Mouse (Mus musculus) brain, adult 2 months (tissue): ENCODE data around the gene Pabpn1.

Source experiments
- DNase-seq: peaks from one replicate; pipeline ENCODE4 v3.0.0; 2011; ENCODE audit warnings: low read depth, low spot score

The Pabpn1 gene

DNA sequence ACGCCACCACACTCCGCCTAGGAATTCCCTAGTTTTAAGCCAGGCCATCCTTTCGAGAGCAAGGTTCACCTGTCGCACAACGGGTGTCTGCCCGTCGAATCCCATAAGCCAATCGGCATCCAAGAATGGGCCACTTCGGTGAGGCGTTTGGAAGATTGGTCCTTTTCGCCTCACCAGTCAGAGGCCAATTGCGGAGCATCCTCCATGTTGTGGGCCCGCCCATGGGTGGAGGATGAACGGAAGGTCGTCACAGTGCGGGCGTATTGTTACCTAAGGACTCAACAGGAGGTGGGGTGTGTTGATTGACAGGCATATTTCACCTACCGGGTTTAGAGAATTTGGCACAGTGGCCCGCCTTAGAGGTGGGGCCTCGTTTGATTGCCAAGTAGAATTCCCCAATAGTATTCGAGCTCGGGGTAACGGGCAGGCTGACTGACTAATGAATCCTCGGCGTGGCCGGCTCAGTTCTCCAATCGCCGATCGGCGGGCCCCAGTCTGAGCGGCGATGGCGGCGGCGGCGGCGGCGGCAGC, 1.4 kb downstream of the Pabpn1 start:
- DNase-seq, result peak; percentile 100

DNA sequence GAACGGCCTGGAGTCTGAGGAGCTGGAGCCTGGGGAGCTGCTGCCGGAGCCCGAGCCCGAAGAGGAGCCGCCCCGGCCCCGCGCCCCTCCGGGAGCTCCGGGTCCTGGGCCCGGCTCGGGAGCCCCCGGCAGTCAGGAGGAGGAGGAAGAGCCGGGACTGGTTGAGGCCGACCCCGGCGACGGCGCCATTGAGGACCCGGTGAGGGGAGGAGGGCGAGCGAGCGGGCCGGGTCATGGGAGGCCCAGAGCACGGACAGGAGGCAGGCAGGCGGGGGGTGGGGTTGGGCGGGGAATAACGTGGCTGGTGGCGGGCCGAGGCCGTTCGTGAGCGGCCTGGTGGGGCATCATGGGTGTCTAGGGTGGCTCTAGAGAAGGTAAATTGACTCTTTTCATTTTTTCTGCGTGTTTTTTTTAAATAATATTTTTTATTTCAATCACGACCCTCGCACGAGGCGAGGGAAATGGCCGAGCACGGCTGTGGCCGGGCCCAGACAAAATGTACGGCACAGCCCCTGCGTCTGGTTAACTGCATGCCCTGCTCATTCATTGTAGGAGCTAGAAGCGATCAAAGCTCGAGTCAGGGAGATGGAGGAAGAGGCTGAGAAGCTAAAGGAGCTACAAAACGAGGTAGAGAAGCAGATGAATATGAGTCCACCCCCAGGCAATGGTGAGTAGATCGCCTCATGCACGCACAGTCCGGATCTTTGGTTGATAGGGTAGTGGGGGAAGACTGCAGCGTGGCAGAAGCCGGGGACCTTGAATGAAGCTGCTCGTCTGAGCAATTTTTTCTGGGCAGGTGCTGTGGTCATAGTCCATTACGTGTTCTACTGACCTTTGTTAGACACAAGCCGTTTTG, 2.2 kb downstream of the Pabpn1 start:
- DNase-seq, result peak; percentile 54

GRCm38 (mm10) chr14:54897445-54897844, 5.1 kb downstream of the Pabpn1 start:
- no peak for DNase-seq

- DNase-seq, result peak; percentile 91
Observed at GRCm38 (mm10) chr14:54900383-54900782, 8.1 kb downstream of the Pabpn1 start.

DNA sequence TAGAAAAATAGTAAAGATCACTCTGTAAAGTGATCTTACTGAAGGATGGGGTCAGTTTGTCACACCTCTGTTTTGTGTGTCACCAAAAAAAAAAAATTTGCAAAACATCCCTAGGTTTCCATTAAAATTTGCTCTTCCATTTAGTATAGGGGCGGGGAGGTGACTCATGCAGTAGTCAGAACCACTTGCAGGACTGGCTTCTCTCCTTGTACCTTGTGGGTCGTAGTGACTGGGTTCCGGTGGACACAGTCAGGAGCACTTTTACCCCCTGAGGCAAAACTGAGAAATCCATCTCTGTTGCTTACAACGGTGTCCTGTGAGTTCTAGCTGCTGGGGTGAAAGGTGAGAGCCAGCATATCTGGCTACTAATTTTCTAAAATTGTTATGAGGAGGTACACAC, 11.3 kb downstream of the Pabpn1 start:
- DNase-seq, result no peak

DNA sequence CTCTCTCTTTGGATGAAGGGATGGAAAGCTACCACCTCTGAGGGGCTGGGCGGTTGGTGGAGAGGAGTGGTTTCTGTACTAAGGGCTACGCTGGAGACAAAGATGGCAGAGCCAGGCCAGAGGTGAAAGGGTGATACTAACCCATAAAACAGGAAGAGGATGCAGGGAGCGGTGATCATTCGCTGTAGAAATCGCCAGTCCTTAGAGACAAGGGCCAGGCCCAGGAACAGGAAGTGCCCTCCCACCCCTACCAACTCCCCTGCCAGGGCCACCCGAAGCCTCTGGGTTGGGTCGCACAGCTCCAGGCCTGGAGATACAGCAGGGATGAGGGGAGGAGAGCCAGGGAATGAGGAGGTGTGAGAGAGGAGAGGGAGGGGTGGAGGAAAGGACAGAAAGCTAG, 16.4 kb downstream of the Pabpn1 start:
- DNase-seq, result no peak

DNA sequence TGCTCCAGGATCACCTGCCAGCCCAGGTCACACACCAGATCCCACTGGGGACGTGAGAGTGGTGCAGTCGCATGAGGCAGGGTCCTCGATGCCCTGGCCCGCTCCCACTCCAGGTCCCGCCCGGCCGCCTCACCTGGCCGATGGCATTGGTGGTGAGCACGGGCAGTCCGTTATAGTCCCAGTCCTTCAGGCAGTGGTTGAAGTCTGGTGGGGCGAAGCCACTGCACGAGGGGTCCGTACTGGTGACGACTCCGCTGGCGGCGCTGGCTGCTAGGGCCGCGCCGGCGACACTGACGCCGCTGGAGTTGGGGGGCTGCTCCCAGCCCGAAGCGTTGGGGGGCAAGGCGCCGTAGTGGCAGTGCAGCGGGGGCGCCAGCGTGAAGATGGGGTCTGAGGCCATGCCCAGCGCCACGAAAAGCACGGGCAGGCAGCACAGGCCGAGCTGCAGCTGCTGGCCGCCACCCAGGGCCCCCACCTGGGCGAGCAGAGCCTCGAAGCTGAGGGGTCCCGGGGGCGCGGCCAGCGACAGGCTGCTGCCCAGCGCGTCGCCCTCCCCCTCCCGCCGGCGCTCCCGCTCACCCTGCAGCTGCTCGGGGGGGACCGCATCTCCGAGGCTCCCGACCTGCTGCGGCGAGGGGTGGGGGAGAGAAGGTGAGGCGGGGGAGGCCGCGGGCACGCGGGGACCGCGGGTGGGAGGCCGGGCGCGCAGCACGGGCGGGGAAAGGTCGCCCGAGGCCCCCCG, 20.0 kb downstream of the Pabpn1 start:
- DNase-seq, result peak; percentile 49

- peak; percentile 94 for DNase-seq
Observed at GRCm38 (mm10) chr14:54912886-54913285, 20.6 kb downstream of the Pabpn1 start, which contains the start of gene Slc22a17. Gene Slc22a17, minus strand, starts transcription at chr14:54913132.

- peak; percentile 44 for DNase-seq
Observed at GRCm38 (mm10) chr14:54913343-54913742, 21.0 kb downstream of the Pabpn1 start.

DNA sequence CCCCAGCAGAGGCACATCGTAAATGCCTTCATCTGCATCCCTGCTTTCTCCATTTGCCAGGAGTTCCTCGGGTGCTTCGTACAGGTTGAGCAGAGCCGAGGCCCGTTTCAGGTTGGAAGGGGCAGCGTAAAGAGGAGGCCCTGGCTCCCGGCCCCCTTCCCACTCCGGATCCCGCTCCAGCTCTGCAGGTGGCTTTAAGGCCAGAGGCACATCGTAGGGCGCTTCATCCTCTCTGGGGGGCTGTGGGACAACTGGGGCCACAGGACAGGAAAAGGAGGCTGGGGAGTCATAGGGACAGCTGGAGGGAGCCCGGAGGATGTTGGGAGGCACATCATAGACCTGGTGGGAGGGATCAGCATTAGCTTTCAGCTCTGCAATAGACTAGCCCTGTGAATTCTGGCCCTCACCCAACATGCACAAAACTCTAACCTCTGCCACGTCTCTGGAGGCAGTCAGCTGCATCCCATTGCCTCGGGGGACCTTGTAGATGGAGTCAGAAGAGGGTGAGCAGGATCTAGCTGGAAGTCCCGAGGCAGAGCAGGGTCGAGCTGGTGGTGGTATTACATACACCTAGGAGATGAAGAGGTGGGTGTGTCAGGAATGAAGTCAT, 27.9 kb downstream of the Pabpn1 start:
- no peak for DNase-seq

- peak; percentile 44 for DNase-seq
Observed at GRCm38 (mm10) chr14:54924641-54925348, 32.5 kb downstream of the Pabpn1 start.

GRCm38 (mm10) chr14:54925349-54926342, 33.3 kb downstream of the Pabpn1 start, which contains the start of gene Efs:
Gene Efs, minus strand, starts transcription at chr14:54926126.
- peak; percentile 70 for DNase-seq

DNA sequence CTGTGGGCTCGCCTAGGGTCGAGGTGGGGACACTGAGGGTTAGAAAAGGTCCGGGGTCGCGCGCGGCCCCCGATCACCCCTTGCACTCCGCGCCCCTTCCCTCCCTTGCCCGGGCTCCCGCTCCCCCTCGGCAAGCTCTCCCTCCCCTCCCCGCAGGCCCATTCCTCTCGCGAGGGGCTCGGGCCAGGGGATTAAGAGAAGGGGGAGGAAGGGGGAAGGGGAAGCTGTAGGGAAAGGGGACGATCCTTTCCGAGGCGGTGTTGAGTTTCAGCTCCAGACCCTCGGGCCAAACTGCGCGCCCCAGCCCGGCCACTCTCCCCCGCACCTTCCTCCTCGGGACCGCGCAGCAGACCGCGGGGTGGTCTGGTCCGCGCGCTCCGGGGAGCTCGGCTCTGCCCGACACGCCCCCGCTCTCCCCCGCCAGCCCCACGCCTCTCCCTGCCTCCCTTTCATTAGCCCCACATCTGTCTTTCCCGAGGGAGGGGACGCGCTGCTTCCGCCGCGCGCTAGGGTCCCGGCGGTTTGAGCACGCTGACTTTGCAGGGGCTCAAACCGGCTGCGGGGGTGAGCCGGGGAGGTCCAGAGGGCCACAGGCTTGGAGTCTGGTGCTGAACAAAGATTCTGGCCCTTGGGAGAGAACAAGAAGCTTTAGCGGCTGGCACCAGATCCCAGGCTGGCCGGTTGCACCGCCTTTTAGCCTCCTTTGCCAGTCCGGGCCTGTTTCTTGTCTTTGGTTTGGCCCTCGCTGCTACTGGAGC, 34.3 kb downstream of the Pabpn1 start:
- DNase-seq, result peak; percentile 45

GRCm38 (mm10) chr14:54927296-54927695, 35.0 kb downstream of the Pabpn1 start:
- no peak for DNase-seq

DNA sequence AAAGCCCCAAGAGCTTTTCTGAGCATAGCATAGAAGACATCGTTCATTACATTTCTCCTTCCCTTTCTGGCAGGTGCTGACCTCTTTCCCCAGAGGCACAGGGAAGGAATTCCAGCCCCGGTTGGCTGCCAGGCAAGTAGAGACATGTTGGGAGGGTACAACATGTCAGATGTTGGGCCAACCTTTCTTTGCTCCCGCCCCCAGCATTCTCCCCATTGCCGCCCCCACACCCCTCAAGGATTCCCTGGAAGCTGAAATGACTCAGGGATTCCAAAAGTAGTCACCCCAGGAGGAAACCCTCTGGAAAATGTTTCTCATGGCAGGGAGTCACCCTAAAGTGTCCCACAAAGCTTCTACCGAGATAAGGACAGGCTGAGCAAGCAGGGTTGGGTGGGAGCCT, 37.5 kb downstream of the Pabpn1 start:
- peak; percentile 68 for DNase-seq

GRCm38 (mm10) chr14:54930431-54930830, 38.1 kb downstream of the Pabpn1 start:
- DNase-seq, result no peak

DNA sequence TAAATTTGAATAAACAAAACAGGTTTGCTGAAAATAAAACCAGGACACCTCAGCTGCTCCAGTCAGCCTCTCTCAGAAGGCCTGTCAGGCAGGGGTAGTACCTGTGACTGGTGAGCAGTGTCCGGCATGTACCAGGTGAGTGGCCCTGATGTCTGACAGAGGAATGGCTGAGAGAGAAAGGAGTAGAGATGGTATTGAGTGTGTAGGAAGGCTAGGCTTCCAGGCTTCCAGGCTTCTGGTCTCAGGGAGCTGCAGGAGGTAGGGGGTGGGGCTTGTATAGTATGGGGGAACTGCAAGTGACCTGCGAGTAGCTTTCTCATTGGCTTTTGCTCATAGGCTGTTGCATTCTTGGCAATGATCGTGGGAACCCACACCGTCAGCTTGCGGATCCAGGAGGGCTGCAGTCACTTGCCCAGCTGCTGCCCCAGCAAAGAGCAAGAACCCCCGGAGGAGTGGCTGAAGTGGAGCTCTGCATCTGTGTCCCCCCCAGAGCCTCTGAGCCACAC, 40.4 kb downstream of the Pabpn1 start, which contains the start of gene Il25:
Il25 (plus strand) TSS at position 51 of the 506 bp plus-strand sequence.
- no peak for DNase-seq

DNA sequence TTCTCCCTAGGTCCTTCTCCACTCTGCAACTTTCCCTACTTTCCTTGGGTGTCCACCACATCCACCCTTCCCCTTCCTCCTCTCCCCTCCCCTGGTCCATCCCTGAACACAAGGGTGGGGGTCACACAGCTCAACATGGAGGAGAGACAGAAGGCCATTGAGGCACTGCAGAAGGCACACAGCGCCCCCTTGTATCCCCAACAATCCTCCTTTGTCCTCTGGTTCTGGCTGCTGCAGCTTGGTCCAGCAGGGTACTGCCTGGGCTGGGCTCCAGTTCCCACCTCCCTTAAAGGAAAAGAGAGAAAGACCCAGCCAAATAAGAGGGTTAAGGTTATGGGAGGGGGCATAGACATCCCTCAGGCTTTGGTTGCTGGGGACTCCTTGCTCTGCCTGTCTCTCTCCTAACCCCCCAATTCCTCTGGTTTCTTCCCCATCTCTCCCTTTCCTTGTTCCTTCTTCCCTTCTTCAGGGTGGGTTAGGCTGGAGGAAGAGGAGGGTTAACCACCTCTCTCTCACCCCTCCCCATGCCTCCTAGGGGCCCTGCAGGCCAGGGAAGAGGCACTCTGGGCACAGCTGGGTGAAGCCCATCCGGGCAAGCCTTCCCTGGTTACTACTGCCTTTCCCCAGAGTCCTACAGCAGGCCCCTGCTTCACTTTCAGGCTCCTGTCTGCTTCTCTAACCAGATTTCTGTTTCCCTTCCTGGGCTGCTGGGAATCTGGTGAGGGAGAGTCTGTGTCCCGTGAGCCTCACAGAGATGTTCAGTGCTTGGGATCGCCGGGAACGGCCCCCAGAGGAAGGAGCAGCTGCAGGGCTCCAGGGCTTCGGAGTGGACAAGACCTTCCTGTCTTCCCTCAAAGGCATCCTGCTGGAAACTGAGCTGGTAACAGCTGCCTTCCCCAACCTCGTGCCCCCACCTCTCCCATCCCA, 43.9 kb downstream of the Pabpn1 start, which contains the start of gene Cmtm5:
Cmtm5 (plus strand) TSS at position 358 of the 927 bp plus-strand sequence.
- peak; percentile 95 for DNase-seq
